Mouse (Mus musculus): ENCODE measurements around the gene 4932411N23Rik. TPM values are rescaled to one million over a fixed set of nuclear protein-coding genes. Genes with fewer than 3 reads are reported as not detected.
"Not testable (repeated sequence)": the region's sequence is repeated elsewhere in the genome, so short reads cannot be mapped to it uniquely, and the experiment has no call there.

4932411N23Rik gene
- polyA plus RNA-seq (2016; fragmentation: Nextera tagmentation; extraction: Ambion mirVana) = not detected in 2 replicates

- H3K36me3 ChIP-seq (replicated peaks) = no peaks in the 10 kb centered on the region
Observed at GRCm38 (mm10) chrX:126815768-126816167, at the start of gene 4932411N23Rik. TSS of gene 4932411N23Rik (minus strand) at chrX:126815868.

GRCm38 (mm10) chrX:126779895-126780294 lies 35.8 kb downstream of the 4932411N23Rik start:
- H3K4me3 ChIP-seq = no peak overlapping the region
- H3K9me3 ChIP-seq = no peaks in the 10 kb centered on the region
- H3K4me1 ChIP-seq = no peaks in the 10 kb centered on the region
- no peaks in the 10 kb centered on the region for H3K27me3 ChIP-seq (replicated peaks; ENCODE audit: low read depth, poor library complexity, severe bottlenecking)
- H3K36me3 ChIP-seq (replicated peaks) = no peaks in the 10 kb centered on the region
- 88% methylated on average over 5 of the region's 5 CpGs for WGBS
- H3K27ac ChIP-seq (replicated peaks) = no peak overlapping the region
- DNase-seq (ENCODE audit: low spot score) = no peak

More at GRCm38 (mm10) chrX:126815768-126816167, at the start of gene 4932411N23Rik:
- no peaks in the 10 kb centered on the region for H3K27me3 ChIP-seq (replicated peaks; ENCODE audit: low read depth, poor library complexity, severe bottlenecking)
- H3K9me3 ChIP-seq = peaks cover under 1% of the 10 kb centered on the region; the same call in 1 of the 2 replicates
- H3K4me1 ChIP-seq = no peaks in the 10 kb centered on the region
- H3K4me3 ChIP-seq = no peak within 1 kb of the TSS
- DNase-seq (ENCODE audit: low spot score) = no peak
- H3K27ac ChIP-seq (replicated peaks) = no peak within 1 kb of the TSS

- H3K4me3 ChIP-seq; H3K9me3 ChIP-seq; H3K27ac ChIP-seq (replicated peaks); H3K27me3 ChIP-seq (replicated peaks; ENCODE audit: low read depth, poor library complexity, severe bottlenecking); H3K4me1 ChIP-seq; DNase-seq (ENCODE audit: low spot score); H3K36me3 ChIP-seq (replicated peaks): not testable (repeated sequence)
- 86% methylated on average over 5 of the region's 6 CpGs for WGBS
Observed at GRCm38 (mm10) chrX:126777643-126778042, 38.0 kb downstream of the 4932411N23Rik start.

- DNase-seq (ENCODE audit: low spot score); H3K27me3 ChIP-seq (replicated peaks; ENCODE audit: low read depth, poor library complexity, severe bottlenecking); H3K4me1 ChIP-seq; H3K27ac ChIP-seq (replicated peaks); H3K4me3 ChIP-seq; H3K36me3 ChIP-seq (replicated peaks); H3K9me3 ChIP-seq: not testable (repeated sequence)
- WGBS = 82% methylated on average over 5 of the region's 5 CpGs
Observed at GRCm38 (mm10) chrX:126774846-126775245, 40.8 kb downstream of the 4932411N23Rik start.

GRCm38 (mm10) chrX:126773511-126773910 lies 42.2 kb downstream of the 4932411N23Rik start:
- H3K9me3 ChIP-seq; DNase-seq (ENCODE audit: low spot score); H3K27ac ChIP-seq (replicated peaks); H3K36me3 ChIP-seq (replicated peaks); H3K4me1 ChIP-seq; H3K4me3 ChIP-seq; H3K27me3 ChIP-seq (replicated peaks; ENCODE audit: low read depth, poor library complexity, severe bottlenecking): not testable (repeated sequence)
- 76% methylated on average over 5 of the region's 6 CpGs for WGBS

Other genes with a start within 250 kb of the 4932411N23Rik start
- gene Gm382, start 224.1 kb upstream of the 4932411N23Rik start, polyA plus RNA-seq (2016; fragmentation: Nextera tagmentation; extraction: Ambion mirVana) = not detected in 2 replicates

Measured in embryonic facial prominence, embryonic 10.5 days (tissue).